Mouse (Mus musculus): ENCODE measurements at regions not wholly inside any gene's neighbourhood (a gene's known extent, or its start where the extent isn't known, plus 50 kb on each side); places are given as distances from the start of the nearest gene placed in this dataset. TPM values are rescaled to one million over a fixed set of nuclear protein-coding genes. Genes with fewer than 3 reads are reported as not detected.

- Histone ChIP-seq H3K4me2 (ENCODE audit: low read length) (no peak overlapping the region), H3K4me1 (ENCODE audit: control insufficient read depth, insufficient read depth, low read length) (no peaks in the 10 kb centered on the region), H3K9ac (replicated peaks; ENCODE audit: low read length) (no peak overlapping the region), H3K27ac (replicated peaks; ENCODE audit: low read depth, low read length) (no peak overlapping the region), H3K36me3 (ENCODE audit: control insufficient read depth, insufficient read depth, low read length) (no peaks in the 10 kb centered on the region), H3K9me3 (ENCODE audit: control insufficient read depth, low read length) (no peaks in the 10 kb centered on the region), H3K27me3 (ENCODE audit: control insufficient read depth, insufficient read depth, low read length) (no peaks in the 10 kb centered on the region), H3K4me3 (replicated peaks; ENCODE audit: low read depth, low read length) (no peak overlapping the region)
- 96% methylated on average over 4 of the region's 4 CpGs for WGBS
- no peak for ATAC-seq (ENCODE audit: low FRiP score, low TSS enrichment)
- DNase-seq: no peak
Measured at GRCm38 (mm10) chr1:67981386-67981785, 858.6 kb downstream of the Cps1 start.

Small RNA genes lying in the stretch of these regions (microRNA-seq; reads per million reads assigned to microRNA genes)
- gene Gm23189: not detected
